Mouse (Mus musculus) gastrocnemius, adult 8-10 months (tissue): ENCODE data around the gene Fam118a. TPM values are rescaled to one million over a fixed set of nuclear protein-coding genes. Genes with fewer than 3 reads are reported as not detected.

Source experiments
- DNase-seq, 2 experiments: peaks; one replicate each; pipeline ENCODE4 v3.0.0; 2022; ENCODE audit warnings: low spot score in 2 of 2
- total RNA-seq, 4 experiments: library from RNA; stranded (reverse); gene quantifications; 2 replicates each; pipeline ENCODE4 v1.2.4; 2022

Fam118a gene
- total RNA-seq, 4 experiments from 2014 or later: 4.3 to 6.2 (median 5.2) TPM

GRCm38 (mm10) chr15:85070561-85070960 lies 41.8 kb downstream of the Fam118a start:
- DNase-seq: no peak

- no peak for DNase-seq
These were observed 43.9 kb downstream of the Fam118a start for GRCm38 (mm10) chr15:85072651-85073050.

- DNase-seq: no peak
These were observed 56.9 kb downstream of the Fam118a start for GRCm38 (mm10) chr15:85085641-85086040.

Other genes starting within 250 kb of the Fam118a start
- gene Phf21b, start 172.9 kb upstream of the Fam118a start, total RNA-seq: under 1 TPM in 3 of 4 experiments, not detected in 1; 0.19 to 0.22 (median 0.21) TPM
- under 1 TPM; 0.19 to 0.27 (median 0.24) TPM for gene Gm29666, start 108.9 kb upstream of the Fam118a start, total RNA-seq
- 10 to 100 TPM; 11.0 to 15.4 (median 14.2) TPM for gene Nup50, start 105.5 kb upstream of the Fam118a start, total RNA-seq
- 100 to 1,000 TPM; 103 to 132 (median 110) TPM for gene 5031439G07Rik, start 40.4 kb upstream of the Fam118a start, total RNA-seq
- gene Upk3a, start 11.8 kb upstream of the Fam118a start, total RNA-seq: not detected
- not detected for gene Smc1b, start 103.0 kb downstream of the Fam118a start, total RNA-seq
- gene Ribc2, start 103.1 kb downstream of the Fam118a start, total RNA-seq: not detected
- gene Fbln1, start 177.0 kb downstream of the Fam118a start, total RNA-seq: 10 to 100 TPM in 1 of 4 experiments, 1 to 10 TPM in 3; 2.5 to 13.1 (median 5.3) TPM